Mouse (Mus musculus): Measurements from ENCODE around the gene Ndufaf8. TPM values are rescaled to one million over a fixed set of nuclear protein-coding genes. Genes with fewer than 3 reads are reported as not detected.

Ndufaf8 gene
- polyA plus RNA-seq, 1 experiment: 50.7 TPM

DNA sequence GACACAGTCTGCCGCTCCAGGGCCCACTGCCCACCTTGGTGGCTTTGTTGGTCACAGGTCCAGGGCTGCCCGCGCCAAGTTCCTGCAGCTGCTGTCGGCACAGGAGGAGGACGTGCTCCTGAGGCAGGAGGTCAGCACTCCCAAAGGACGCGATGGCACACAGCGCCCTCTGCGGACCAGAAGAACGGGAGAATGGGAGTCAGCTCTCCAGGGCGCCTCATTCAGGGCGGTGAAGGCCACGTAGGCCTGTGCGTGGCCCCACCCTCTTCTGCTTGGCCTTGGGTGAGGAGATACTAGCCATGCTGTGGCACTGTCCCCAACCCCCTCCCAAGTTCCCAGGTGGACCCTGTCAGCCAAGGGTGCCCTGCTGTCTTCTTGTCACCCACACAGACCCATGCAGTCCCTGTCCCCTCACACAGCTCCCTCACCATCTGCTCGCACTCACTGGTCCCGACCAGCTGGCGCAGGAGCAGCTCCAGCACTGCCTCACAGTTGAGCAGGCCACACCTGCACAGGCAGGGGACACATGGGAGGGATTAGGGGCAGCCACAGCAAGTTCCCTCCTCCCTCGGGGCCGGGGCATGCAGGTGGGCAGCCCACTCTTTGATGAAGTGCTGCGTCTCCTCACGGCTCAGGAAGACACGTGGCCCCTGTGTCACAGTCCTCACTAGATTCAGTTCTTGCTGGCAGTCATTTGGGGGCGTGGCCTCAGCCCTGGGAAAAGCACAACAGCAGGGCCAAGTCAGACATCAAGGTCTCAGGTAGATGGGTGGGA lies 5.7 kb upstream of the Ndufaf8 start:
- Histone ChIP-seq H3K27ac (ENCODE audit: insufficient read depth, low read length) (no peak overlapping the region), H3K27me3 (ENCODE audit: control insufficient read depth, insufficient read depth, low read length) (no peaks in the 10 kb centered on the region), H3K4me3 (replicated peaks; ENCODE audit: insufficient read depth, low read depth, low read length) (no peak overlapping the region), H3K4me1 (ENCODE audit: control insufficient read depth, insufficient read depth, low read length) (peaks cover 13% of the 10 kb centered on the region)
- TF ChIP-seq POLR2A (IDR thresholded peaks at IDR 0.05; ENCODE audit: borderline replicate concordance, insufficient read depth, low read length) (no peak), CTCF (IDR thresholded peaks at IDR 0.05; ENCODE audit: borderline replicate concordance, insufficient read depth, low read depth, low read length) (peak; percentile 30; the same call in 1 of the 2 replicates)
- WGBS: 43% methylated on average over 23 of the region's 23 CpGs
- DNase-seq: no peak

- peak; percentile 83; the same call in 1 of the 2 replicates for TF ChIP-seq CTCF (IDR thresholded peaks at IDR 0.05; ENCODE audit: borderline replicate concordance, insufficient read depth, low read depth, low read length)
- TF ChIP-seq POLR2A (IDR thresholded peaks at IDR 0.05; ENCODE audit: borderline replicate concordance, insufficient read depth, low read length): no peak
- Histone ChIP-seq H3K4me3 (replicated peaks; ENCODE audit: insufficient read depth, low read depth, low read length) (no peak overlapping the region), H3K27me3 (ENCODE audit: control insufficient read depth, insufficient read depth, low read length) (no peaks in the 10 kb centered on the region), H3K4me1 (ENCODE audit: control insufficient read depth, insufficient read depth, low read length) (peaks cover 9% of the 10 kb centered on the region), H3K27ac (ENCODE audit: insufficient read depth, low read length) (no peak overlapping the region)
- WGBS: 0% methylated on average over 3 of the region's 3 CpGs
- DNase-seq: peak; percentile 64 to 72
Observed at GRCm38 (mm10) chr11:120101036-120101435, 2.3 kb downstream of the Ndufaf8 start.

DNA sequence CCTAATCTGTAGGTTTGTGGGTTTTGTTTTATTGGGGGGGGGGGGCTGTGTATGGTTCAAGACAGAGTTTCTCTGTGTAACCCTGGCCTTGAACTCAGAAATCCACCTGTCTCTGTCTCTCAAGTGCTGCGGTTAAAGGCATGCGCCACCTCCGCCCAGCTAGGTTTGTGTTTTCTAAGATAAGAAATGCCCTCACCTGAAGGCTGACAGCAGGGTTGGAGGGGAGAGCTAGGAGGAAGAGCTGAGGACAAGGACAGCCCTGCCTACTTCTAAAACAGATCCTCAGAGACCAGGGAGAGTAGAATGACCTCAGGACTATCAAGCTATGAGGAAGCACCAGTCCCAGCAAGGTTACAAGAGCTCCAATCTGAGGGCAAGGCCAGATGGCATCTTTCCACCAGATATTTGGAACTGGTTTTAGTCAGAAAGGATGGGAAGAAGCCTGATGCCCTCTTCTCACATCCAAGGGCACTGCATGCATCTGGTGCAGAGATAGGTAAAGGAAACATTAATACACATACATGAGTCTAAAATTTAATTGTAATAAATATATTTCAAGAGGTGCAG lies 4.8 kb downstream of the Ndufaf8 start:
- no peak overlapping the region for H3K27ac ChIP-seq (ENCODE audit: insufficient read depth, low read length)
- H3K27me3 ChIP-seq (ENCODE audit: control insufficient read depth, insufficient read depth, low read length): no peaks in the 10 kb centered on the region
- TF ChIP-seq POLR2A (IDR thresholded peaks at IDR 0.05; ENCODE audit: borderline replicate concordance, insufficient read depth, low read length) (no peak), CTCF (IDR thresholded peaks at IDR 0.05; ENCODE audit: borderline replicate concordance, insufficient read depth, low read depth, low read length) (no peak)
- 95% methylated on average over 3 of the region's 3 CpGs for WGBS
- no peak overlapping the region for H3K4me3 ChIP-seq (replicated peaks; ENCODE audit: insufficient read depth, low read depth, low read length)
- 0 out of 2 replicates have a peak, but pooled peaks cover 3% of the 10 kb centered on the region for H3K4me1 ChIP-seq (ENCODE audit: control insufficient read depth, insufficient read depth, low read length)
- DNase-seq: no peak

GRCm38 (mm10) chr11:120107026-120107425 lies 8.3 kb downstream of the Ndufaf8 start:
- WGBS: 81% methylated on average over 2 of the region's 2 CpGs
- H3K27me3 ChIP-seq (ENCODE audit: control insufficient read depth, insufficient read depth, low read length): no peaks in the 10 kb centered on the region
- DNase-seq: no peak
- no peak for TF ChIP-seq CTCF (IDR thresholded peaks at IDR 0.05; ENCODE audit: borderline replicate concordance, insufficient read depth, low read depth, low read length)
- TF ChIP-seq POLR2A (IDR thresholded peaks at IDR 0.05; ENCODE audit: borderline replicate concordance, insufficient read depth, low read length): no peak
- no peak overlapping the region for H3K4me3 ChIP-seq (replicated peaks; ENCODE audit: insufficient read depth, low read depth, low read length)
- peaks cover 1% of the 10 kb centered on the region; the same call in 1 of the 2 replicates for H3K4me1 ChIP-seq (ENCODE audit: control insufficient read depth, insufficient read depth, low read length)
- no peak overlapping the region for H3K27ac ChIP-seq (ENCODE audit: insufficient read depth, low read length)

DNA sequence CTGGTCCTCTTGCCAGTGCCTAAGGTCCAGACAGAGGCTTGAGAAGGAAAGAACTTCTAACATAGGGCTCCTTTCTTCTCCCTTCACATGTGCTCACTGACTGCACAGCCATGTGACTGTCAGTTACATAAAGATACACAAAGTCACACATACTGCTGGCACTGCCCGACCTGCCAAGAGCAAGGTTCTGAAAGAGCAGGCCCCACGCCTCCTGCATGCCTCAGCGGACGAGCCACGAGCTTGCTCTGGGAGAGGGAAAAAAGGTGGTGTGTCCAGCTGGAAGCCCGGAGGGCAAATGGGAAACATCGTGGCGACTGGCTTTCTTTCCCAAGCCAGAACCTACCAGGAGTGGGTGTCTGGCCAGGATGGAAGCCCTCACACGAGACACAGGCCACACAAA lies 9.1 kb downstream of the Ndufaf8 start:
- 69% methylated on average over 9 of the region's 9 CpGs for WGBS
- H3K27me3 ChIP-seq (ENCODE audit: control insufficient read depth, insufficient read depth, low read length): no peaks in the 10 kb centered on the region
- H3K27ac ChIP-seq (ENCODE audit: insufficient read depth, low read length): no peak overlapping the region
- H3K4me3 ChIP-seq (replicated peaks; ENCODE audit: insufficient read depth, low read depth, low read length): no peak overlapping the region
- TF ChIP-seq CTCF (IDR thresholded peaks at IDR 0.05; ENCODE audit: borderline replicate concordance, insufficient read depth, low read depth, low read length) (no peak), POLR2A (IDR thresholded peaks at IDR 0.05; ENCODE audit: borderline replicate concordance, insufficient read depth, low read length) (no peak)
- H3K4me1 ChIP-seq (ENCODE audit: control insufficient read depth, insufficient read depth, low read length): peaks cover 8% of the 10 kb centered on the region
- DNase-seq: no peak

- no peak for TF ChIP-seq POLR2A (IDR thresholded peaks at IDR 0.05; ENCODE audit: borderline replicate concordance, insufficient read depth, low read length)
- no peak for TF ChIP-seq CTCF (IDR thresholded peaks at IDR 0.05; ENCODE audit: borderline replicate concordance, insufficient read depth, low read depth, low read length)
- H3K4me1 ChIP-seq (ENCODE audit: control insufficient read depth, insufficient read depth, low read length): peaks cover 8% of the 10 kb centered on the region
- H3K27ac ChIP-seq (ENCODE audit: insufficient read depth, low read length): no peak overlapping the region
- no peaks in the 10 kb centered on the region for H3K27me3 ChIP-seq (ENCODE audit: control insufficient read depth, insufficient read depth, low read length)
- DNase-seq: no peak
- 61% methylated on average over 14 of the region's 14 CpGs for WGBS
- no peak overlapping the region for H3K4me3 ChIP-seq (replicated peaks; ENCODE audit: insufficient read depth, low read depth, low read length)
Observed at GRCm38 (mm10) chr11:120109558-120110210, 11.0 kb downstream of the Ndufaf8 start.

DNA sequence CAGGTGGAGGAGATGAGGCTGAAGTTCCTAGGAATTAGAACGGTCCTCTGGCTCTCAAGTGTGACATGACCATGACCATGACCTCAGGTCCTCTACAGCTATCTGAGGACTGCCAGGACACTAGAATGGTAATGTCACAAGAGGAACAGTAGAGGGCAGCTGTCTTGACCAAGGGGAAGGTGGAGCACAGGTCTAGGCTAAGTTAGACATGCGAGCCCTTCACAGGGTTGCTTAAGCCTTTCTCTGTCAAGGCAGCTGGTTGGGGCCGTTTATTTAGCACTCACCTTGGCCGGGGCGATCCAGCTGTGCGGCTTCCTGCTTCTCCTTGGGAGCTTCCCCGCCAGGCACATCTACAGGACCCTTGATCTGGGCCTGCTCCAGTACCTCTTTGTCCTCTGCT lies 11.8 kb downstream of the Ndufaf8 start:
- TF ChIP-seq CTCF (IDR thresholded peaks at IDR 0.05; ENCODE audit: borderline replicate concordance, insufficient read depth, low read depth, low read length) (peak; percentile 55; the same call in 1 of the 2 replicates), POLR2A (IDR thresholded peaks at IDR 0.05; ENCODE audit: borderline replicate concordance, insufficient read depth, low read length) (no peak)
- no peak overlapping the region for H3K4me3 ChIP-seq (replicated peaks; ENCODE audit: insufficient read depth, low read depth, low read length)
- no peaks in the 10 kb centered on the region for H3K27me3 ChIP-seq (ENCODE audit: control insufficient read depth, insufficient read depth, low read length)
- peaks cover 8% of the 10 kb centered on the region for H3K4me1 ChIP-seq (ENCODE audit: control insufficient read depth, insufficient read depth, low read length)
- 67% methylated on average over 7 of the region's 7 CpGs for WGBS
- no peak overlapping the region for H3K27ac ChIP-seq (ENCODE audit: insufficient read depth, low read length)
- DNase-seq: no peak
